Mouse (Mus musculus): ENCODE data around the gene Dmac1. TPM values are rescaled to one million over a fixed set of nuclear protein-coding genes. Genes with fewer than 3 reads are reported as not detected.

Gene Dmac1
- polyA plus RNA-seq (2016; fragmentation: Nextera tagmentation; extraction: Ambion mirVana), result 85.4 and 91.6 TPM in 2 replicates

DNA sequence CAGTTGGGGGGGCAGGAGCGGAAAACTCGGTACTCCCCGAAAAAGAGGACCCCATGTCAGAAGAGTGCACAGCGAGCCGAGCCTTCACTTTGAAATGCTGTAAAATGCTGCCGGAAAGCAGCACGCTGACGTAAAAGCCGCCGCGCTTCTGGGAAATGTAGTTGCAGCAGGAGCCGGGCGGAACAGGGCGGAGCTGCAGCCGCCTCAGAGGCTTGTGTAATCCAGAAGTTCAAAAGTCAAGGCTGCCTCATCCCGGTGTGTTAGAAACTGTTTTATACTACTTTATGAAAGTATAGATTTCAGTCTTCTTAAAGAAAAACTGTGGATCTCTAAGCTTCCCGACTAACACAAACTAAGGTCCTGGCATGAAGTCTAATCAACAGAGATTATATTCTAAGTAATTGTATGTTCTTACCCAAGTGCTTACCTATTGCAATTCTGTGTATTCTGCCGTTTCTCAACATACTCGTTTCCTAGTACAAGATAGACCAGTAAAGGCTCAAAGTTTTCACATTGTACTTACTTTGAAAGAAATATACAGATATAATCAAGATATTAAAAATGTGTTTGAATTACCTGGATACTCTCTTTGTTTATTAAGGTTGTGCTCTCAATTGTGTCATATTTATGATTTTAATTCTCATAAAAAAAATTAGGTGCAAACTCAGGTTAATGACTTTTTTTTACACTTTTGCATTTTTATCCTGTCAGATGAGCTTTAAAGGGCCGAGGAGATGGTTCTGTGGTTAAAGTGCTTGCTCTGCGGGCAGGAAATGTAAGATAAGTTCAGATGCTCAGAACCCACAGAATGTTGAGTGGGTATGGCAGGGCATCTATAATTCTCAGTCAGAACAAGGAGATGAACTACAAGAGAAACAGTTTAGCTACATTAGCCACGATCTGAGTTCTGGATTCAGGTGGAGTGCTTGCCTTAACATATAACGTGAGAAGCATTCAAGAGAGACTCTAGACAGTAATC, at the start of gene Dmac1:
Dmac1 (minus strand) TSS at position 109 of the 979 bp plus-strand sequence.
- WGBS, result 17% methylated on average over 23 of the region's 23 CpGs
- H3K4me3 ChIP-seq, result peak within 1 kb of the TSS; percentile 86
- H3K36me3 ChIP-seq, result peaks cover 21% of the 10 kb centered on the region
- peaks cover 5% of the 10 kb centered on the region; the same call in 1 of the 2 replicates for H3K4me1 ChIP-seq
- no peaks in the 10 kb centered on the region for H3K9me3 ChIP-seq
- H3K27me3 ChIP-seq (ENCODE audit: insufficient read depth, poor library complexity, severe bottlenecking), result no peaks in the 10 kb centered on the region
- H3K27ac ChIP-seq, result peak within 1 kb of the TSS; percentile 90
- peak; percentile 95 for DNase-seq (ENCODE audit: low spot score)

DNA sequence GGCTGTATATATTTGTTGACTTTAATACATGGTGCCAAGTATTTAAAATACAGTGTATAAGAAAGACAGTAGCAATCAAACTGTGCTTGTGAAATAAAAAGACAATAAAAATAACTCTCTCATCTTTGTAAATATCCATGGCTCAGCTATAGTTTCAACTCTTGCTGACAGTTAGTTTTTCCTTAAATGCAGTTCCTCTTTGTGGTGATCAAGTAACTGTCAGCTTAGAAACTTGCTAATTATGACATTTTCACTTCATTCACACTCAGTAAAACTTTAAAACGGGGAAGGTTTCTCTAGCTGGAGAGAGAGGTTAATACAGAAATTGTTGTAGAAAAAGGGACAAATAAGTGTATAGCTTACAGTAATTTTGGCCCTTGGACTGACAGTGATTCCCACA, 37.3 kb upstream of the Dmac1 start:
- no peak overlapping the region for H3K4me3 ChIP-seq
- no peak overlapping the region for H3K27ac ChIP-seq
- no peak for DNase-seq (ENCODE audit: low spot score)
- no peaks in the 10 kb centered on the region for H3K4me1 ChIP-seq
- 61% methylated on average over 1 of the region's 1 CpGs for WGBS
- H3K36me3 ChIP-seq, result no peaks in the 10 kb centered on the region
- no peaks in the 10 kb centered on the region for H3K27me3 ChIP-seq (ENCODE audit: insufficient read depth, poor library complexity, severe bottlenecking)
- H3K9me3 ChIP-seq, result no peaks in the 10 kb centered on the region

DNA sequence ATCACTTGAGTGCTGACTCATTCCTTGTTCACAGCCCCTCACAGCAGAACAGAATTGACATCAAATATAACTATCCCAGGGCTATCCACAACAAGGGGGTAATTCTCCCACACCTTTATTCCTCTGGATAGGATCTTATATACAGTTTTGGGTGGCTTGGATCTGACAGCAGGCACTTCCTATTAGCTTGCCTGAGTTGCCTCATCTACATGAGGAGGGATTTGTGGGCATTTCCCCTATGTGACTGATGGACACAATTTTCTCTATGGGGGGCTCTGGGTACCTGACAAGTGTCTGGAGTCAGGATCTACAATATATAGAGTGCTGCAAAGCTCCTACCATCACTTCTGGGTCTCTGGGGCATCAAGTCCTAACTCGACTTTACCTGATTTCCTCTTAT, 36.9 kb upstream of the Dmac1 start:
- Histone ChIP-seq H3K27me3 (ENCODE audit: insufficient read depth, poor library complexity, severe bottlenecking) (no peaks in the 10 kb centered on the region), H3K27ac (no peak overlapping the region), H3K4me3 (no peak overlapping the region), H3K9me3 (no peaks in the 10 kb centered on the region), H3K4me1 (no peaks in the 10 kb centered on the region), H3K36me3 (no peaks in the 10 kb centered on the region)
- DNase-seq (ENCODE audit: low spot score), result no peak
- 70% methylated on average over 1 of the region's 1 CpGs for WGBS

DNA sequence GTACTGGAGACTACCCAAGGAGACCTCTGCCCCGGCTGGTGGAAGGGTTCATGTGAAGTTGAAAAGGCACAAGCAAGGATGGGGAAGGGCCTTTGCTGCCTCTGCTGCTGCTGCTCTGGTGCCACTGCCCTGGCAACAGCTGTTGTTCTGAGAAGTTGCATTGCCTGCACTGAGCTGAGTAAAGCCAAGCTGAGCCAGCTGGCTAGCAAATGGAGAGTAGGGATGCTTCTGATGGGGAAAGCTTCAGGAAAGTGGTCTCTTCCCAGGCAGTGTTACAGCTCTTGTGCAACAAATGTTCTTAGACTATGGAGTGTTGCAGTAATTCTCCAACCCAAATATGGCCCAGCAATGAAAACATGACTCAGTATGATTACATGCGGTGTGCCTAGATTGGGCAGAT, 33.8 kb upstream of the Dmac1 start:
- H3K4me1 ChIP-seq, result no peaks in the 10 kb centered on the region
- no peaks in the 10 kb centered on the region for H3K36me3 ChIP-seq
- WGBS, result 82% methylated on average over 2 of the region's 2 CpGs
- no peak overlapping the region for H3K27ac ChIP-seq
- no peak overlapping the region for H3K4me3 ChIP-seq
- H3K27me3 ChIP-seq (ENCODE audit: insufficient read depth, poor library complexity, severe bottlenecking), result no peaks in the 10 kb centered on the region
- no peaks in the 10 kb centered on the region for H3K9me3 ChIP-seq
- no peak for DNase-seq (ENCODE audit: low spot score)

DNA sequence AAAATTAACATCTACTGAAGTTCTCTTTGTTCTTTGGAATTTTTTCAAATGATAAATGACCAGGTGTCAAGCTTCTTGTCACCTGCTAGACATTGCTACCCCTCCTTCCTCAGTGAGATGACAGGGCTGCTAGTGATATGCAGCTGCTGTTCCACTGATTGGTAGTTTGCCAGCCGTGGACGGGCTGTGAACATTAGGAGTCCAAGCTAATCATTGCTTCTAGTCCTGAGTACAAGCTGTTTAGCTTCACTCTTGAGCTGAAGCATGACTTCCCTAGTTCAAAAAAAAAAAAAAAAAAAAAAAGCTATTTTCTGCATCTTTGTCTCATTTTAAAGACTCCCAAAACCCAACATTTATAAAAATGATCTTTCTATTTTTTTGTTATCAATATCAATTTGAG, 33.2 kb upstream of the Dmac1 start:
- WGBS, result 74% methylated on average over 2 of the region's 2 CpGs
- Histone ChIP-seq H3K27ac (no peak overlapping the region), H3K36me3 (no peaks in the 10 kb centered on the region), H3K4me3 (no peak overlapping the region), H3K4me1 (no peaks in the 10 kb centered on the region), H3K9me3 (no peaks in the 10 kb centered on the region), H3K27me3 (ENCODE audit: insufficient read depth, poor library complexity, severe bottlenecking) (no peaks in the 10 kb centered on the region)
- no peak for DNase-seq (ENCODE audit: low spot score)

DNA sequence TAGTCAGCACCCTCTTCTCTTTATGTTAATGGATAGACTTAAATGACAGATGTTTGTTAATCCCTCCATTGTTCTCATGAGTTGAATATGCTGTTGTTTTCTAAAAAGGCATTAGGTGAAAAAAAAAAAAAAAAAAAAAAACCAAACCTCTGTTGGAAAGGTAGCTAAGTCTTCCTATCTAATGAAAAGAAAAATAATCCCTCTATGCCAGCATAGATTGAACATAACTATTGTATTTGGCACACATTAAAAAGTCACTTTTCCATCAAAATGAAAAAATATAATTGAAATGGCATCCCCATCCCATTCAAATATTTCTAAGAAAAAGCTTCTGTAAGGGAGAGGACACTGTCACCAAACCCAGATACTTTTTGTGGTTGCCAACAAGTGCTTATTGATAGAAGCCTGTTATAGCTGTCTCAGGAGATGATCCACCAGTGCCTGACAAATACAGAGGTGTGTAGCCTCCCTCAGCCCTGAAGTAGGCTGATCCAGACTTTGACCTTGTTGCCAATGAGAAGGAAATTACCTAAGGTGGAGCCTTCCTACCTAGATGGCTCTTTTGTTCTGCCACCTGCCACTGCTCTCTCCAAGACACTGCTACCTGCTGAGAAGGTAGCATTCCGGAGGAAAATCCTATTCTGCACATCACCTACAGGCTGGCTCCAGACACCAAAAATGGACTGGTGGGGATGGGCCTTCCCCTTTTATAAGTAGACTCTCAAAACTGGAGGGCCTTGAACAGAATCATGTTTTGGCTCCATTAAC, 22.3 kb upstream of the Dmac1 start:
- no peak overlapping the region for H3K4me3 ChIP-seq
- no peaks in the 10 kb centered on the region for H3K4me1 ChIP-seq
- no peak overlapping the region for H3K27ac ChIP-seq
- no peaks in the 10 kb centered on the region for H3K9me3 ChIP-seq
- no peaks in the 10 kb centered on the region for H3K36me3 ChIP-seq
- no peaks in the 10 kb centered on the region for H3K27me3 ChIP-seq (ENCODE audit: insufficient read depth, poor library complexity, severe bottlenecking)
- WGBS, result 80% methylated on average over 1 of the region's 1 CpGs
- no peak for DNase-seq (ENCODE audit: low spot score)

DNA sequence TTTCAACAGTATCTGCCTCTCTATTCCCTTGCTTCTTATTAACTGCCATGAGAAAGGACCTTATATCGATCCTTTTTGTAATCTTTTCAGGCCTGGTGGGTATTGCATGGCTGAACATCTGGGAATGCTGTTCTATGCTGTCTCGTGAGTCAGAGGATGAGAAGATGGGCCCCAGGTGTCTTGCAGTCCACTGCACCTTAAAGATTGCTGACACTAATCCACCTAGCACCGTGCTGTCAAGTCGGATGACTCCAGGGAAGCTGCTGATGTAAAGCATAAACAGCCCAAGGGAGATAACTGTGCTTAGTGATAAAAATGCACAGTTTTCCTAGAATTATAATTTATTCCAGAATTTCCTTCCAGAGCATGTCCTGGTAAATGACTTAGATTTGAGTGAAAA, 14.2 kb upstream of the Dmac1 start:
- Histone ChIP-seq H3K36me3 (no peaks in the 10 kb centered on the region), H3K4me1 (no peaks in the 10 kb centered on the region), H3K27ac (no peak overlapping the region), H3K9me3 (no peaks in the 10 kb centered on the region), H3K27me3 (ENCODE audit: insufficient read depth, poor library complexity, severe bottlenecking) (no peaks in the 10 kb centered on the region), H3K4me3 (no peak overlapping the region)
- DNase-seq (ENCODE audit: low spot score), result no peak
- WGBS, result 60% methylated on average over 4 of the region's 4 CpGs

DNA sequence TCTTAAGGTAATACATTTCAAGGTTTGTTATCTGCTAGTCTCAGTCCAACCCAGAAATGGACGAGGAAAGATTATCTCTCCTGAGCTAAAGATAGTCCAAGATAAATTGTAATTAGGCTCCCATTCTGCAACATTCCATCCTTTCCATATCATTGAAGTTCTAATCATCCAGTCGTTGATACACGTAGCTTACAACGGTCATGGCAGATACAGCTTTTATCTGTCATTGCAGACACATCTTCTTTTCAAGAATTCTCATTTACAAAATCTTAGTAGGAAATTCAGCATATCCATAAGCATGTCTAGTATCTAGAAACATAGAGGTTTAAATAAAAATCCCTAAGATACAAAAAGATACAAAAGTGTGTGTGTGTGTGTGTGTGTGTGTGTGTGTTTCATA, 13.0 kb upstream of the Dmac1 start:
- no peaks in the 10 kb centered on the region for H3K9me3 ChIP-seq
- WGBS, result 63% methylated on average over 4 of the region's 4 CpGs
- H3K27ac ChIP-seq, result no peak overlapping the region
- no peak overlapping the region for H3K4me3 ChIP-seq
- DNase-seq (ENCODE audit: low spot score), result no peak
- no peaks in the 10 kb centered on the region for H3K36me3 ChIP-seq
- H3K27me3 ChIP-seq (ENCODE audit: insufficient read depth, poor library complexity, severe bottlenecking), result no peaks in the 10 kb centered on the region
- H3K4me1 ChIP-seq, result no peaks in the 10 kb centered on the region

DNA sequence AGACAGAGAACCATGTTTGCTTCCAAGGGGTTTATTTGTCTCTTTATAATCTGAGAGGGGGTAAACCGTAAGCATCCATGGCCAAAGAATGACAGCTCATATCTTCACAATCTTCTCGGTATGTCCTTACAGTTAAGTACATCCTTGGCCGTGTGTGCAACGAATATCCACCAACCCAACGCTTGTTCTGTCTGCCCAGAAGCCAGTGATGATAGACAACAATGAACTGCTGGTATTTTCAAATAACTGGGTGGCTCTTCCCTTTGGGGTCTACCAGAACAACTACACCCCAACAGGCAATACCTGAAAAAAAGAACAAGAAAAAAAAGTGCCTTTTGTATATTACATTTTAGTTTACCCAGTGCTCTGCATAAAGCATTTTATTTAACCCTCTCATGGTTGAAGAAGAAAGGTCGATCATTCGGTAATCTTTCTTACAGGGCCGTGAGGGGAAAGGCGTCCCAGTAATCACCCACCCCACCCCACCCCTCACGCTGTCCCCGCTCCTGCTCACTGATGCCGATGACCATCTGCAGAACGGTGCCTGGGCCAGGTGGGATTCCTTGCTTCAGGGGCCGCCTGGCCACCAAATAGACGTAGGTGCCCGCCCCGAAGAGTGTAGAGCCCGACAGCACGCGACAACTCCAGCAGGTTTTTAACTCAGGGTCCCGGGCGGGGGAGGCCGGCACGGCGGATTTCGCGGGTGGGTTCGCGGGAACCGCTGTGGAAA, 473 bp downstream of the Dmac1 start:
- no peaks in the 10 kb centered on the region for H3K27me3 ChIP-seq (ENCODE audit: insufficient read depth, poor library complexity, severe bottlenecking)
- no peaks in the 10 kb centered on the region for H3K9me3 ChIP-seq
- no peak for DNase-seq (ENCODE audit: low spot score)
- 9% methylated on average over 30 of the region's 30 CpGs for WGBS
- peak overlapping the region; percentile 90 for H3K27ac ChIP-seq
- H3K4me3 ChIP-seq, result peak overlapping the region; percentile 86
- peaks cover 22% of the 10 kb centered on the region for H3K36me3 ChIP-seq
- peaks cover 5% of the 10 kb centered on the region; the same call in 1 of the 2 replicates for H3K4me1 ChIP-seq

DNA sequence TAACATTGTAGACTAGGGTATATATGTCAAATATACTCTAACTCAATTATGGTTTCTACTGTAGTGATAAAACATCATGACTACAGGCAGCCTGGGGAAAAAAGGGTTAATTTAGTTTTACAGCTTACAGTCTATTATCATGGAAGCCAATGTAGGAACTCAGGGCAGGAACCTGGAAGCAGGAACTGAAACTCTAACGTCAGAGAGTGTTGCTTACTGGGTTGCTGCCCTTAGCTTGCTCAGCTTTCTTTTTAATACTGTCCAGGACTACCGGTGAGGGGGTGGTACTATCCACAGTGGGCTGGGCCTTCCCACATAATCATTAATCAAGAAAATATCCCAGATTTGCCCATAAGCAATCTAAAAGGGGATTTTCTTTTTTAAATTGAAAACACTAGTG, 2.4 kb downstream of the Dmac1 start:
- Histone ChIP-seq H3K9me3 (no peaks in the 10 kb centered on the region), H3K36me3 (peaks cover 29% of the 10 kb centered on the region), H3K4me3 (no peak overlapping the region), H3K27me3 (ENCODE audit: insufficient read depth, poor library complexity, severe bottlenecking) (no peaks in the 10 kb centered on the region), H3K4me1 (peaks cover 5% of the 10 kb centered on the region; the same call in 1 of the 2 replicates), H3K27ac (no peak overlapping the region)
- no peak for DNase-seq (ENCODE audit: low spot score)
- 77% methylated on average over 2 of the region's 2 CpGs for WGBS

DNA sequence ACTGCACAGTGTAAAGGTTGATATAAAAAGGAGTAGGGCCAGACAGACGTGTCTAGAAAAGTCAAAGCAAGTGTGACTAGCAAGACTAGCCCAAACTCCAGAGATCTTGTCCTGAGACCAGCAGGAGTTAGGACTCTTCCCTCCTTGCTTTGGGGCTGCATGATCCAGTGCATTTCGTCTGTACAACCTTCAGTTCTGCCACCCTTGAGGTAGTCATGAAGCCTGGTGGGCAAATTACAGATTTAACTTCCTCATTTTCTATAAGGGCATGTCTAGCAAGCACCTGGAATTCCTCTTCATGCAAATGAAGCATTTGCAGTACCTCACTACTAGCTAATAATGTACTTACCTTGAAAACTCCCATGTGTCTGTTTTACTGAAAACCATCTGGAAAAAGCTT, 10.2 kb downstream of the Dmac1 start:
- Histone ChIP-seq H3K36me3 (peaks cover 8% of the 10 kb centered on the region; the same call in 1 of the 2 replicates), H3K27me3 (ENCODE audit: insufficient read depth, poor library complexity, severe bottlenecking) (no peaks in the 10 kb centered on the region), H3K4me3 (no peak overlapping the region), H3K4me1 (no peaks in the 10 kb centered on the region), H3K27ac (no peak overlapping the region), H3K9me3 (no peaks in the 10 kb centered on the region)
- 74% methylated on average over 2 of the region's 2 CpGs for WGBS
- no peak for DNase-seq (ENCODE audit: low spot score)

DNA sequence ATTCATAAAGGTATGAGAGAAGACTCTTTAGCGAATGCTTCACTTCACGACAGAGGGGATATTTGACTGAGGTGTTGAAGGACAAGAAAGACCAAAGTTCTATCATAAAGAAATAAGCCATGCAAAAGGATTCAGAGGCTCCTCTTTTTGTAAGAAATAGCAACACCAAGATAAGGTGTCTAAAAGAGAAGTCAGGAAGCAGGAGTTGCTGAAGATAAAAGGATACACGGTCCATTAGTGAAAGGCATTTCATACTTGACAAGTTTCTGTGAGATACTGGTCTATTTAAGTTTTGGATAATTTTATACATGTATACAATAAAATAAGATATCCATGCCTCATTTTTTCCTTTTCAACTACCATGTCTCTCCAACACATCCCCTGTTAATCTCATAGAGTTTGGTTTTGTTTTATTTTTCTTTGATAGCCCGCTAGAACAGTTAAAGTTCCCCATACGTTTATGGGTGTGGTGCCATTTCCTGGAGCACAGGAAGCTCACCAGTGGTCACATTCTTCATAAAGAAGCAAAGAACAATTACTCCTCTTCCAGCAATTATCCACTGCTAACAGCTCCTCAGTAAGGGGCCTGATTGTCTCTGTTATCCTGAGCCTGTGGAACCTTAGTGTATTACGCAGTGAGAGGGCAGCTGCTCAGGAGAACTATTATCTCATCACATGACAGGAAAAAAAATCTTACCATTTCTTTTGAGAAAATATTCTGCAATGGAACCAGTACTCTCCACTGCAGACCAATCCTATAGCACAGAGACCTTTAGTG, 11.1 kb downstream of the Dmac1 start:
- WGBS, result 54% methylated on average over 6 of the region's 6 CpGs
- no peak for DNase-seq (ENCODE audit: low spot score)
- Histone ChIP-seq H3K27ac (no peak overlapping the region), H3K27me3 (ENCODE audit: insufficient read depth, poor library complexity, severe bottlenecking) (no peaks in the 10 kb centered on the region), H3K4me1 (no peaks in the 10 kb centered on the region), H3K9me3 (no peaks in the 10 kb centered on the region), H3K36me3 (0 out of 2 replicates have a peak, but pooled peaks cover under 1% of the 10 kb centered on the region), H3K4me3 (no peak overlapping the region)
